Mouse (Mus musculus) small intestine, adult 2 months (tissue): ENCODE data around the gene Pik3c2g.

Experiments used
- CTCF ChIP-seq: fragments of 200-500 bp; IDR thresholded peaks from 2 replicates; pipeline ENCODE4 v1.5.1; 2012; ENCODE audit warnings: low read depth, mild to moderate bottlenecking, control low read depth, inconsistent platforms, low read length, moderate library complexity, mixed read lengths; ENCODE audit not compliant: insufficient replicate concordance, insufficient read length; ENCODE audit errors: extremely low read depth
- POLR2A ChIP-seq: fragments of 200-500 bp; IDR thresholded peaks from 2 replicates; pipeline ENCODE4 v1.6.1; 2012; ENCODE audit warnings: low read depth, mild to moderate bottlenecking, control low read depth, inconsistent platforms, low read length, moderate library complexity

DNA sequence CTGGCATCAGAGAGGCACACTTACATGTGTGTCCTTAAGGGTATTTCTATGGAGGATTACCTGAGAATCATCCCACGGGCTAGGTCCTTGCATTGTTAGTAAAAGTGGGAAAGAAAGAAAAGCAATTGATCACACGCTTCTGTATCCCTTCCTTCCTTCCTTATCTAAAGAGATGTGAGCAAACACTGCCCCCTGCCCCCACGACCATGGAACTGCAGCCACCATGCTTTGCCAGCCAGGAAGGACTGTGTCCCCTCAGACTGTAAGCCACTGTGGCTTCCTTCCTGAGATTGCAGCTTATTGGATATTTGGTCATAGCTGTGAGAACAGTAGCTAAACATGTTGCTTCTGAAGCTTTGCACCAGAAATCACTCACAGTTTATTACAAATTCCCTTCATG, 418.2 kb downstream of the Pik3c2g start:
- TF ChIP-seq POLR2A: no peak
- no peak for TF ChIP-seq CTCF
